Mouse (Mus musculus): ENCODE data around the gene Cldn9. TPM values are rescaled to one million over a fixed set of nuclear protein-coding genes. Genes with fewer than 3 reads are reported as not detected.
A peak's percentile ranks its signal among the peaks of the same experiment; 100 is the strongest.

The Cldn9 gene
- total and polyA plus RNA-seq, 2 experiments from 2014 or later, result 0.25 to 0.55 TPM

DNA sequence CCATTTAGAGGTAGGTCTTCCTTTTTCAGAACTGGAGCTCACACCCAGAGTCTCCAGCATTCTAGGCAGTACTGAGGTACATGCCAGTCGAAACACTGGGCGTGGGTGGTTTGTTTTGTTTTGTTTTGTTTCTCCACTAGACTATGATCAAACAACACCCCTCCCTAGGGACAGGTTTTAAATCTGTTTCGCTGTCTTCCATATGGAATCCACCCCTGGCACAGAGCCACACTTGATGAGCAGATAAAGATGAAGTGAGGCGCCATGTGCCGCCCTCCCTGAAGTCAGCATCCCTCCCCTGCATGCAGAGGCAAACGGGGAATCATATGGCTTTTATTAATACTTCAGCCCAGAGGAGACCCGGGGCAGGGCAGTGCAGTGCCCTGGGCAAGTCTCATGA, 20.9 kb upstream of the Cldn9 start:
- Histone ChIP-seq H3K27ac (ENCODE audit: low read depth, low read length) (no peak overlapping the region), H3K4me3 (ENCODE audit: low read depth, low read length) (no peak overlapping the region), H3K9me3 (ENCODE audit: low read length) (no peaks in the 10 kb centered on the region), H3K9ac (replicated peaks; ENCODE audit: low read length, poor library complexity, severe bottlenecking) (no peak overlapping the region), H3K36me3 (ENCODE audit: insufficient read depth, low read length) (no peaks in the 10 kb centered on the region), H3K27me3 (ENCODE audit: insufficient read depth, low read length) (no peaks in the 10 kb centered on the region), H3K4me2 (ENCODE audit: low read depth, low read length, poor library complexity, severe bottlenecking) (no peak overlapping the region), H3K4me1 (ENCODE audit: insufficient read depth, low read length) (no peaks in the 10 kb centered on the region)
- no peak for TF ChIP-seq CTCF (IDR thresholded peaks at IDR 0.05)
- no peak for ATAC-seq (ENCODE audit: low FRiP score)
- WGBS, result 54% methylated on average over 7 of the region's 7 CpGs
- peak; percentile 17 for DNase-seq (ENCODE audit: low spot score)

DNA sequence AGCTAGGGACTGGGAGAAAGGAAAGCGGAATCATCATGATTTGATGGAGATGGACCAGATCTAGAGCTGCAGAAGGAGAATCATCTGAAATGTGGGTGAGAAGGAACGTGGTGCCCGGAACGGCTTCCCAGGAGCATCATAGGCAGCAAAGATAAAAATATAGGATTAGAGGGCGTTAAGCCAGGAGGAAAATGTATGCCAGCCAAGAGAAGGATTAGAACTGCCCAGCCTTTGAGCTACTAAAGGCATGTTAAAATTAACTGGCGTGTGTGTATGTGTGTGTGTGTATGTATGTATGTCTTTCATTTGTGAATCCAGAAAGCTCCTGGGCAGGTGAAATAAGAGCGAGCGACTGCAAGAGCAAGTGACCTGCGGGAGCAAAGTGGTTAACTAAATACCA, 19.5 kb upstream of the Cldn9 start:
- ATAC-seq (ENCODE audit: low FRiP score), result no peak
- WGBS, result 76% methylated on average over 9 of the region's 9 CpGs
- no peak for TF ChIP-seq CTCF (IDR thresholded peaks at IDR 0.05)
- no peak for DNase-seq (ENCODE audit: low spot score)
- Histone ChIP-seq H3K4me2 (ENCODE audit: low read depth, low read length, poor library complexity, severe bottlenecking) (no peak overlapping the region), H3K4me3 (ENCODE audit: low read depth, low read length) (no peak overlapping the region), H3K9ac (replicated peaks; ENCODE audit: low read length, poor library complexity, severe bottlenecking) (no peak overlapping the region), H3K27ac (ENCODE audit: low read depth, low read length) (no peak overlapping the region), H3K36me3 (ENCODE audit: insufficient read depth, low read length) (no peaks in the 10 kb centered on the region), H3K4me1 (ENCODE audit: insufficient read depth, low read length) (no peaks in the 10 kb centered on the region), H3K27me3 (ENCODE audit: insufficient read depth, low read length) (peaks cover 4% of the 10 kb centered on the region), H3K9me3 (ENCODE audit: low read length) (no peaks in the 10 kb centered on the region)

DNA sequence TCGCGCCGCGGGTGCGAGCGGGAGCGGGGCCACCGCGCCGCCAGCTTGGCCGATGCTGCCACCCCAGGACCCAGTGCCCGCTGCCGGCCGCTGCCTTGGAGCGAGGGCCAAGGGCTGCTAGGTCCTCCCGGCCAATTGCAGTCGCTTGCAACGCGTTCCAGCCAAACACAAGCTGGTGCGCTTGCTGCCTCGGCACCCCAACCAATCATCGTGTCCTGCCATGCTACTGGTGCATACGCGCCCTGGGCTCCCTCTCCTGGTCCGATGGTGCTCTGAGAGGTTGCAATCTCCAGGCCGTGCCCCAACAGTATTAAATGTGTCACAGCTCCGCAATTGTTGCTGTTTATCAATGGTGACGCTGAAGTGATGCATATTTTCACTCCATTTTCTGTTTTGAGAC, 16.3 kb upstream of the Cldn9 start:
- TF ChIP-seq CTCF (IDR thresholded peaks at IDR 0.05), result peak; percentile 83
- 0% methylated on average over 26 of the region's 28 CpGs for WGBS
- peak overlapping the region; percentile 94 for H3K4me2 ChIP-seq (ENCODE audit: low read depth, low read length, poor library complexity, severe bottlenecking)
- peak overlapping the region; percentile 55 for H3K9ac ChIP-seq (replicated peaks; ENCODE audit: low read length, poor library complexity, severe bottlenecking)
- H3K4me1 ChIP-seq (ENCODE audit: insufficient read depth, low read length), result no peaks in the 10 kb centered on the region
- H3K9me3 ChIP-seq (ENCODE audit: low read length), result no peaks in the 10 kb centered on the region
- no peaks in the 10 kb centered on the region for H3K36me3 ChIP-seq (ENCODE audit: insufficient read depth, low read length)
- ATAC-seq (ENCODE audit: low FRiP score) (peak; percentile 95), DNase-seq (ENCODE audit: low spot score) (peak; percentile 95)
- peak overlapping the region; percentile 66 for H3K4me3 ChIP-seq (ENCODE audit: low read depth, low read length)
- 0 out of 2 replicates have a peak overlapping the region, but pooled peaks have one; percentile 34 for H3K27ac ChIP-seq (ENCODE audit: low read depth, low read length)
- peaks cover 8% of the 10 kb centered on the region for H3K27me3 ChIP-seq (ENCODE audit: insufficient read depth, low read length)

DNA sequence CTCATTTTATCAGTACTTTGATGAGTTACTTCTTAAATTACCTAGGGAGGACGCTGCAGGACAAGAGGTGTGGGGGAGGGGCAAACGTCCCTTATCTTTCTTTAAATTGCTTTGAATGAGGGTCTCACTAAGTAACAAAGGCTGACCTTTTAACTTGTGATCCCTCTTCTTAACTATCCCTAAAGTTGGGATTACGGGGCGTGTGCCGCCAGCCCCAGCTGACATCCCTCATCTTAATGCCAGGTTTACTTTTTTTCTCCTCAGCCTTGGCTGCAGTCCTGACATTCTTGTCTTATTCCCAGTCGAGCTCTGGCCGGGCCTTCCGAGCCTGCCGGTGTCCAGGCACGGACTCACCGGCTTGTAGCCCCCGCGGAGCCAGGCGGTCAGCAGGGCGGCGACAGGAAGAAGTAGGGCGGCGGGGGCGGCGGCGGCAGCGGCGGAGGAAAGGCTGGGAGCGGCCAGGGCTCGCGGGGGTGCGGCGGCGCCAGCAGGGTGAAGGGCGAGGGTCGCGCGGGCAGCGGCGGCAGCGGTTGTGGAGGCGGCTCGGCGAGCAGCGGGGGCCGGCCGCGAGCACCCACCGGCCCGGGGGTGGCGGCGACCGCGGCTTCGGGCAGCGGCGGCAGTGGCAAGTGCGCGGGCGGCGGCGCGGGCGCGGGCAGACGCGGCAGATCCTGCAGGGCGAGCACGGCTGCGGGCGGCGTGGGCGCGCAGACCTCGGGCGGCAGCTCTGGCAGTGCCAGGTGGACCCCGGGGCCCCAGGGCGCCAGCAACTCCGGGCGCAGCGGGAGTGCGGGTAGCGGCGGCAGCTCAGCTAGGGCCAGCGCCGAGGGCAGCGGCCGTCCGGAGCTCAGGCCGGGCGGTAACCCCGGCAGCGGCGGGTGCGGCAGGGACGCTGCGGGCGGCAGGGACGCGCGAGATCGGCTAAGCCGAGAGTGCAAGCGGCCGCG, 15.6 kb upstream of the Cldn9 start:
- ATAC-seq (ENCODE audit: low FRiP score), result peak; percentile 57
- WGBS, result under 1% methylated on average over 61 of the region's 101 CpGs
- DNase-seq (ENCODE audit: low spot score), result no peak

DNA sequence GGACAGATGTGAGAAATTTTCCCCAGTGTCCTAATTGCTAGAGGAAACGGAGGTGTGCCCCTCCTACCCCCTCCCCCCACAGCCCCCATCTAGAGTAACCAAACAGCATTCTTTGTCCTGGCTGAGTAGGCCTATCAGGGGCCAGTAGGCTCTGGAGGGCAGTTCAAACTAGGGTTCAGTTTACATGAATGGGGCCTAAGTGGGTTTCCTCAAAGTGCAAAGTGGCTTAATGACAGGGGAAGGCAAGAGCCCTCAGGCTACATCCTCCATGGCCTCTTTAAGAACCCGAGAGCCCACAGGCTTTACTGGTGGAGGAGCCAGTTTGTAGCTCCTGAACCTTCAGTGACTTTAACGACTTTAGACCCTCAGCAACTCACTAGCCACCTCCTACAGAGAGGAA, 12.0 kb upstream of the Cldn9 start:
- Histone ChIP-seq H3K4me3 (ENCODE audit: low read depth, low read length) (no peak overlapping the region), H3K4me1 (ENCODE audit: insufficient read depth, low read length) (no peaks in the 10 kb centered on the region), H3K9ac (replicated peaks; ENCODE audit: low read length, poor library complexity, severe bottlenecking) (no peak overlapping the region), H3K4me2 (ENCODE audit: low read depth, low read length, poor library complexity, severe bottlenecking) (no peak overlapping the region), H3K36me3 (ENCODE audit: insufficient read depth, low read length) (no peaks in the 10 kb centered on the region), H3K27me3 (ENCODE audit: insufficient read depth, low read length) (peaks cover 8% of the 10 kb centered on the region), H3K27ac (ENCODE audit: low read depth, low read length) (no peak overlapping the region), H3K9me3 (ENCODE audit: low read length) (no peaks in the 10 kb centered on the region)
- ATAC-seq (ENCODE audit: low FRiP score) (no peak), DNase-seq (ENCODE audit: low spot score) (no peak)
- 17% methylated on average over 3 of the region's 3 CpGs for WGBS
- TF ChIP-seq CTCF (IDR thresholded peaks at IDR 0.05), result no peak

More for the DNA sequence above, 15.6 kb upstream of the Cldn9 start:
- H3K9ac ChIP-seq (replicated peaks; ENCODE audit: low read length, poor library complexity, severe bottlenecking), result peak overlapping the region; percentile 55
- peak overlapping the region; percentile 94 for H3K4me2 ChIP-seq (ENCODE audit: low read depth, low read length, poor library complexity, severe bottlenecking)
- H3K4me3 ChIP-seq (ENCODE audit: low read depth, low read length), result peak overlapping the region; percentile 66
- H3K36me3 ChIP-seq (ENCODE audit: insufficient read depth, low read length), result no peaks in the 10 kb centered on the region
- H3K9me3 ChIP-seq (ENCODE audit: low read length), result no peaks in the 10 kb centered on the region
- H3K27ac ChIP-seq (ENCODE audit: low read depth, low read length), result peak overlapping the region; percentile 34; the same call in 1 of the 2 replicates
- H3K27me3 ChIP-seq (ENCODE audit: insufficient read depth, low read length), result peaks cover 8% of the 10 kb centered on the region
- no peaks in the 10 kb centered on the region for H3K4me1 ChIP-seq (ENCODE audit: insufficient read depth, low read length)
- no peak for TF ChIP-seq CTCF (IDR thresholded peaks at IDR 0.05)

DNA sequence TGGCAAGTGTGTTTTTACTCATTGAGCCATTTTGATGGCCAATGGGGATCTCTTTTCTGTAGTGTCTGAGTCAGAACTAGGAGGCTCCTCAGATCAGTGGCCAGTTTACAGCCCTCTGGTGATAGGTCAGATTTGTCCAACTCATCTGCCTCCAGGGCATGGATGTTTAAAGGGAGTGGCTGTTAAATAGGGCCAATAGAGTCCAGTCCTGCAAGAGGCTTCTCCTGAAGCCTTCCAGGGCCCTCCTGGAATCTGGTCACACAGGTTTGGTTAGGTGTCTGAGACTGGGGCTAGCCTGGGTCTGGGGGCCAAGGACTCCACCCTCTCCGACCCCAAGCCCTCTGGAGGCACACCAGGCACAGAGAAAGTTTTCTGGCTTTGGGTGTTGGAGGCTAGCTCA, 10.7 kb upstream of the Cldn9 start:
- no peak for DNase-seq (ENCODE audit: low spot score)
- Histone ChIP-seq H3K36me3 (ENCODE audit: insufficient read depth, low read length) (no peaks in the 10 kb centered on the region), H3K27ac (ENCODE audit: low read depth, low read length) (no peak overlapping the region), H3K4me1 (ENCODE audit: insufficient read depth, low read length) (no peaks in the 10 kb centered on the region), H3K4me3 (ENCODE audit: low read depth, low read length) (no peak overlapping the region), H3K9me3 (ENCODE audit: low read length) (no peaks in the 10 kb centered on the region), H3K4me2 (ENCODE audit: low read depth, low read length, poor library complexity, severe bottlenecking) (no peak overlapping the region), H3K9ac (replicated peaks; ENCODE audit: low read length, poor library complexity, severe bottlenecking) (no peak overlapping the region), H3K27me3 (ENCODE audit: insufficient read depth, low read length) (peaks cover 8% of the 10 kb centered on the region)
- ATAC-seq (ENCODE audit: low FRiP score), result no peak
- TF ChIP-seq CTCF (IDR thresholded peaks at IDR 0.05), result no peak
- WGBS, result 55% methylated on average over 1 of the region's 1 CpGs
